Mouse (Mus musculus) megakaryocyte, embryonic 14.5 days (primary cell): ENCODE results near the gene Hipk2.

Experiments
- FLI1 ChIP-seq: IDR thresholded peaks from 2 replicates; pipeline ENCODE4 v1.6.1; 2012; ENCODE audit warnings: low read length, inconsistent platforms, mixed read lengths
- GATA1 ChIP-seq: IDR thresholded peaks from 3 replicates; pipeline ENCODE4 v1.6.1; 2012; ENCODE audit warnings: mixed read lengths, low read length, inconsistent platforms, borderline replicate concordance

- TF ChIP-seq GATA1 (no peak), FLI1 (no peak)
Observed at GRCm38 (mm10) chr6:38771061-38771667, 104.8 kb downstream of the Hipk2 start.
